Mouse (Mus musculus) olfactory bulb, adult 2 months (tissue): ENCODE measurements around the gene 9430015G10Rik.

Experiments
- CTCF ChIP-seq: fragments of 200-500 bp; IDR thresholded peaks from 2 replicates; pipeline ENCODE4 v1.5.1; 2012; ENCODE audit warnings: low read depth, mild to moderate bottlenecking, low read length, moderate library complexity; ENCODE audit not compliant: insufficient read depth
- POLR2A ChIP-seq: fragments of 200-500 bp; IDR thresholded peaks from 2 replicates; pipeline ENCODE4 v1.6.1; 2012; ENCODE audit warnings: mild to moderate bottlenecking, low read depth, low read length, moderate library complexity; ENCODE audit not compliant: insufficient read depth

DNA sequence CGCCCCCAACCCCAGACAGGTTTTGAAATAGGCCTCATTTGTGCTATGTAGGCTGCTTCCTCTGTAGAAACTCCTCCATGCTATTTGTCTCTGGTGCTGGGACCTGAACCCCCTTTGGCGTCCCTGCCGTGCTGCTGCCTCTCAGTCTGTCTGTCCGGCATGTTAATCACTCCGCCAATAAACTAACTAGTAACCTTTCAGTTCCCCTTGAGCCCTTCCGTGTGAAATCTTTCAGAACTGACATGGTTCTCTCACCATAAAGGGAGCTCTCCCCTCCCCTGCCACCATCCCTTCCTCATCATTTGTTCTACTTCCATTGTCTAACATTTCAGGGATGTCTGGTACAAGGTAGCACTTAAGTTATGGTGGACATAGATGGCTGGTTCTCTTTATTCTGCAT, 10.4 kb upstream of the 9430015G10Rik start:
- TF ChIP-seq CTCF (no peak), POLR2A (no peak)
